Mouse (Mus musculus) heart, adult 11 months (tissue): ENCODE data around the gene Tulp3.
"Not testable (repeated sequence)": the region's sequence is repeated elsewhere in the genome, so short reads cannot be mapped to it uniquely, and the experiment has no call there.

Experiments used
- DNase-seq: peaks from one replicate; pipeline ENCODE4 v3.0.0; 2022

Tulp3 gene

GRCm38 (mm10) chr6:128355201-128355681, 410 bp downstream of the Tulp3 start:
- DNase-seq, result peak; percentile 94

- no peak for DNase-seq
These were observed 1.5 kb downstream of the Tulp3 start for GRCm38 (mm10) chr6:128354140-128354539.

- no peak for DNase-seq
These were observed 5.9 kb downstream of the Tulp3 start for GRCm38 (mm10) chr6:128349711-128350110.

GRCm38 (mm10) chr6:128346782-128347181, 8.9 kb downstream of the Tulp3 start:
- DNase-seq, result no peak

GRCm38 (mm10) chr6:128345623-128346022, 10.0 kb downstream of the Tulp3 start:
- DNase-seq, result no peak

- DNase-seq, result no peak
These were observed 13.5 kb downstream of the Tulp3 start for GRCm38 (mm10) chr6:128341956-128342723.

- no peak for DNase-seq
These were observed 16.8 kb downstream of the Tulp3 start for GRCm38 (mm10) chr6:128338876-128339275.

- no peak for DNase-seq
These were observed 18.2 kb downstream of the Tulp3 start for GRCm38 (mm10) chr6:128337467-128337866.

GRCm38 (mm10) chr6:128334397-128335124, 21.1 kb downstream of the Tulp3 start:
- DNase-seq, result peak; percentile 94

- DNase-seq, result peak; percentile 88
These were observed 37.3 kb downstream of the Tulp3 start for GRCm38 (mm10) chr6:128318317-128318716.

- no peak for DNase-seq
These were observed 40.1 kb downstream of the Tulp3 start for GRCm38 (mm10) chr6:128315597-128315996.

- DNase-seq, result no peak
These were observed 40.9 kb downstream of the Tulp3 start for GRCm38 (mm10) chr6:128314796-128315195.

- DNase-seq, result no peak
These were observed 47.3 kb downstream of the Tulp3 start for GRCm38 (mm10) chr6:128308311-128308710.

GRCm38 (mm10) chr6:128304801-128305200, 50.9 kb downstream of the Tulp3 start:
- DNase-seq, result no peak

- not testable (repeated sequence) for DNase-seq
These were observed 53.0 kb downstream of the Tulp3 start for GRCm38 (mm10) chr6:128302640-128303039.

- peak; percentile 62 for DNase-seq
These were observed 53.8 kb downstream of the Tulp3 start for GRCm38 (mm10) chr6:128301891-128302290.

GRCm38 (mm10) chr6:128301458-128301857, 54.2 kb downstream of the Tulp3 start:
- DNase-seq, result peak; percentile 65

GRCm38 (mm10) chr6:128300134-128301001, 55.3 kb downstream of the Tulp3 start, which contains the start of gene Tead4:
TSS of gene Tead4 (minus strand) at chr6:128300823.
- DNase-seq, result peak; percentile 98

- peak; percentile 91 for DNase-seq
These were observed 56.1 kb downstream of the Tulp3 start for GRCm38 (mm10) chr6:128299292-128300133.

- no peak for DNase-seq
These were observed 57.4 kb downstream of the Tulp3 start for GRCm38 (mm10) chr6:128298246-128298645.

GRCm38 (mm10) chr6:128296750-128297393, 58.8 kb downstream of the Tulp3 start:
- DNase-seq, result no peak
